Mouse (Mus musculus): ENCODE results near the gene Hecw2.
A peak's percentile ranks its signal among the peaks of the same experiment; 100 is the strongest.

The Hecw2 gene

GRCm38 (mm10) chr1:54194954-54195305, at the start of gene Hecw2:
Gene Hecw2, minus strand, starts transcription at chr1:54195168.
- no peak for DNase-seq (ENCODE audit: low read depth, low spot score)

GRCm38 (mm10) chr1:54242722-54243121, 47.8 kb upstream of the Hecw2 start:
- DNase-seq (ENCODE audit: low read depth, low spot score), result no peak

- DNase-seq (ENCODE audit: low read depth, low spot score), result no peak
Measured at GRCm38 (mm10) chr1:54220273-54220672, 25.3 kb upstream of the Hecw2 start.

GRCm38 (mm10) chr1:54194183-54194953, 600 bp downstream of the Hecw2 start:
- DNase-seq (ENCODE audit: low read depth, low spot score), result peak; percentile 55

- no peak for DNase-seq (ENCODE audit: low read depth, low spot score)
Measured at GRCm38 (mm10) chr1:54193191-54193770, 1.7 kb downstream of the Hecw2 start.

GRCm38 (mm10) chr1:54187579-54187978, 7.4 kb downstream of the Hecw2 start:
- no peak for DNase-seq (ENCODE audit: low read depth, low spot score)

- no peak for DNase-seq (ENCODE audit: low read depth, low spot score)
Measured at GRCm38 (mm10) chr1:54186347-54186746, 8.6 kb downstream of the Hecw2 start.

GRCm38 (mm10) chr1:54180663-54181062, 14.3 kb downstream of the Hecw2 start:
- DNase-seq (ENCODE audit: low read depth, low spot score), result no peak

GRCm38 (mm10) chr1:54179179-54179578, 15.8 kb downstream of the Hecw2 start:
- DNase-seq (ENCODE audit: low read depth, low spot score), result no peak

GRCm38 (mm10) chr1:54176592-54176991, 18.4 kb downstream of the Hecw2 start:
- DNase-seq (ENCODE audit: low read depth, low spot score), result no peak

- DNase-seq (ENCODE audit: low read depth, low spot score), result no peak
Measured at GRCm38 (mm10) chr1:54168014-54168413, 27.0 kb downstream of the Hecw2 start.

GRCm38 (mm10) chr1:54159531-54159930, 35.4 kb downstream of the Hecw2 start:
- no peak for DNase-seq (ENCODE audit: low read depth, low spot score)

GRCm38 (mm10) chr1:54153216-54153786, 41.7 kb downstream of the Hecw2 start:
- no peak for DNase-seq (ENCODE audit: low read depth, low spot score)

GRCm38 (mm10) chr1:54145106-54145505, 49.9 kb downstream of the Hecw2 start:
- DNase-seq (ENCODE audit: low read depth, low spot score), result no peak

GRCm38 (mm10) chr1:54133802-54134436, 61.0 kb downstream of the Hecw2 start:
- no peak for DNase-seq (ENCODE audit: low read depth, low spot score)

- DNase-seq (ENCODE audit: low read depth, low spot score), result no peak
Measured at GRCm38 (mm10) chr1:54128714-54129431, 66.1 kb downstream of the Hecw2 start.

- DNase-seq (ENCODE audit: low read depth, low spot score), result no peak
Measured at GRCm38 (mm10) chr1:54126991-54127742, 67.8 kb downstream of the Hecw2 start.

GRCm38 (mm10) chr1:54122551-54122950, 72.4 kb downstream of the Hecw2 start:
- DNase-seq (ENCODE audit: low read depth, low spot score), result no peak

GRCm38 (mm10) chr1:54121071-54121730, 73.8 kb downstream of the Hecw2 start:
- DNase-seq (ENCODE audit: low read depth, low spot score), result no peak

- no peak for DNase-seq (ENCODE audit: low read depth, low spot score)
Measured at GRCm38 (mm10) chr1:54119638-54120320, 75.2 kb downstream of the Hecw2 start.

All from WW6 (cell line).